Mouse (Mus musculus): ENCODE measurements at regions not wholly inside any gene's neighbourhood (a gene's known extent, or its start where the extent isn't known, plus 50 kb on each side); places are given as distances from the start of the nearest gene placed in this dataset.

GRCm38 (mm10) chr15:61242161-61242681 is 319.4 kb upstream of the A1bg start:
- 74% methylated on average over 2 of the region's 2 CpGs for WGBS
- ATAC-seq (ENCODE audit: insufficient number of reproducible peaks, insufficient read depth, low FRiP score, low TSS enrichment, low read depth): no peak
- no peak overlapping the region for H3K27ac ChIP-seq
- H3K4me3 ChIP-seq (replicated peaks): no peak overlapping the region
- H3K27me3 ChIP-seq: no peaks in the 10 kb centered on the region
- no peak overlapping the region for H3K9ac ChIP-seq (replicated peaks)
- no peaks in the 10 kb centered on the region for H3K9me3 ChIP-seq
- no peaks in the 10 kb centered on the region for H3K36me3 ChIP-seq
- H3K4me1 ChIP-seq (replicated peaks): peaks cover 22% of the 10 kb centered on the region
- H3K4me2 ChIP-seq: no peak overlapping the region

- H3K27ac ChIP-seq: no peak overlapping the region
- 91% methylated on average over 1 of the region's 1 CpGs for WGBS
- H3K4me3 ChIP-seq (replicated peaks): no peak overlapping the region
- no peak overlapping the region for H3K4me2 ChIP-seq
- no peaks in the 10 kb centered on the region for H3K36me3 ChIP-seq
- no peak for ATAC-seq (ENCODE audit: insufficient number of reproducible peaks, insufficient read depth, low FRiP score, low TSS enrichment, low read depth)
- H3K9me3 ChIP-seq: no peaks in the 10 kb centered on the region
- no peak overlapping the region for H3K9ac ChIP-seq (replicated peaks)
- peaks cover 22% of the 10 kb centered on the region for H3K4me1 ChIP-seq (replicated peaks)
- H3K27me3 ChIP-seq: no peaks in the 10 kb centered on the region
These were observed 318.9 kb upstream of the A1bg start for GRCm38 (mm10) chr15:61241741-61242140.

- Histone ChIP-seq H3K4me2 (no peak overlapping the region), H3K36me3 (no peaks in the 10 kb centered on the region), H3K27me3 (no peaks in the 10 kb centered on the region), H3K9me3 (no peaks in the 10 kb centered on the region), H3K9ac (replicated peaks) (no peak overlapping the region), H3K4me3 (replicated peaks) (no peak overlapping the region), H3K4me1 (replicated peaks) (peaks cover 22% of the 10 kb centered on the region), H3K27ac (0 out of 2 replicates have a peak overlapping the region, but pooled peaks have one; percentile 51)
- no peak for ATAC-seq (ENCODE audit: insufficient number of reproducible peaks, insufficient read depth, low FRiP score, low TSS enrichment, low read depth)
These were observed 317.5 kb upstream of the A1bg start for GRCm38 (mm10) chr15:61240344-61240743.

GRCm38 (mm10) chr15:61239414-61239813 is 316.6 kb upstream of the A1bg start:
- ATAC-seq (ENCODE audit: insufficient number of reproducible peaks, insufficient read depth, low FRiP score, low TSS enrichment, low read depth): no peak
- WGBS: 42% methylated on average over 7 of the region's 7 CpGs

GRCm38 (mm10) chr15:61238996-61239395 is 316.2 kb upstream of the A1bg start:
- Histone ChIP-seq H3K36me3 (no peaks in the 10 kb centered on the region), H3K4me3 (replicated peaks) (no peak overlapping the region), H3K27me3 (no peaks in the 10 kb centered on the region), H3K4me1 (replicated peaks) (peaks cover 22% of the 10 kb centered on the region), H3K9me3 (no peaks in the 10 kb centered on the region), H3K9ac (replicated peaks) (no peak overlapping the region), H3K27ac (no peak overlapping the region), H3K4me2 (no peak overlapping the region)
- peak; percentile 73; the same call in 1 of the 2 replicates for ATAC-seq (ENCODE audit: insufficient number of reproducible peaks, insufficient read depth, low FRiP score, low TSS enrichment, low read depth)
- WGBS: 71% methylated on average over 12 of the region's 12 CpGs

More at GRCm38 (mm10) chr15:61239414-61239813, 316.6 kb upstream of the A1bg start:
- no peak overlapping the region for H3K9ac ChIP-seq (replicated peaks)
- peaks cover 22% of the 10 kb centered on the region for H3K4me1 ChIP-seq (replicated peaks)
- no peak overlapping the region for H3K27ac ChIP-seq
- H3K9me3 ChIP-seq: no peaks in the 10 kb centered on the region
- H3K4me2 ChIP-seq: no peak overlapping the region
- H3K36me3 ChIP-seq: no peaks in the 10 kb centered on the region
- H3K4me3 ChIP-seq (replicated peaks): no peak overlapping the region
- H3K27me3 ChIP-seq: no peaks in the 10 kb centered on the region

GRCm38 (mm10) chr15:61229579-61229978 is 306.8 kb upstream of the A1bg start:
- Histone ChIP-seq H3K36me3 (no peaks in the 10 kb centered on the region), H3K27me3 (no peaks in the 10 kb centered on the region), H3K27ac (no peak overlapping the region), H3K4me3 (replicated peaks) (no peak overlapping the region), H3K9me3 (no peaks in the 10 kb centered on the region), H3K9ac (replicated peaks) (no peak overlapping the region), H3K4me2 (no peak overlapping the region), H3K4me1 (replicated peaks) (no peaks in the 10 kb centered on the region)
- no peak for ATAC-seq (ENCODE audit: insufficient number of reproducible peaks, insufficient read depth, low FRiP score, low TSS enrichment, low read depth)
- WGBS: 79% methylated on average over 3 of the region's 3 CpGs

- Histone ChIP-seq H3K4me3 (replicated peaks) (no peak overlapping the region), H3K27ac (no peak overlapping the region), H3K27me3 (no peaks in the 10 kb centered on the region), H3K9ac (replicated peaks) (no peak overlapping the region), H3K9me3 (no peaks in the 10 kb centered on the region), H3K4me2 (no peak overlapping the region), H3K36me3 (no peaks in the 10 kb centered on the region), H3K4me1 (replicated peaks) (no peaks in the 10 kb centered on the region)
- ATAC-seq (ENCODE audit: insufficient number of reproducible peaks, insufficient read depth, low FRiP score, low TSS enrichment, low read depth): no peak
- WGBS: 79% methylated on average over 1 of the region's 1 CpGs
These were observed 300.1 kb upstream of the A1bg start for GRCm38 (mm10) chr15:61222923-61223322.

- no peak overlapping the region for H3K4me2 ChIP-seq
- no peak overlapping the region for H3K9ac ChIP-seq (replicated peaks)
- H3K27me3 ChIP-seq: no peaks in the 10 kb centered on the region
- ATAC-seq (ENCODE audit: insufficient number of reproducible peaks, insufficient read depth, low FRiP score, low TSS enrichment, low read depth): no peak
- no peaks in the 10 kb centered on the region for H3K9me3 ChIP-seq
- no peak overlapping the region for H3K4me3 ChIP-seq (replicated peaks)
- H3K27ac ChIP-seq: no peak overlapping the region
- no peaks in the 10 kb centered on the region for H3K36me3 ChIP-seq
- H3K4me1 ChIP-seq (replicated peaks): no peaks in the 10 kb centered on the region
These were observed 287.3 kb upstream of the A1bg start for GRCm38 (mm10) chr15:61210161-61210560.

- H3K27ac ChIP-seq: no peak overlapping the region
- no peak overlapping the region for H3K9ac ChIP-seq (replicated peaks)
- no peaks in the 10 kb centered on the region for H3K9me3 ChIP-seq
These were observed 267.2 kb upstream of the A1bg start for GRCm38 (mm10) chr15:61189981-61190380.

GRCm38 (mm10) chr15:61189481-61189880 is 266.7 kb upstream of the A1bg start:
- no peaks in the 10 kb centered on the region for H3K36me3 ChIP-seq
- no peak overlapping the region for H3K27ac ChIP-seq

More at GRCm38 (mm10) chr15:61189981-61190380, 267.2 kb upstream of the A1bg start:
- Histone ChIP-seq H3K27me3 (no peaks in the 10 kb centered on the region), H3K4me2 (no peak overlapping the region), H3K36me3 (no peaks in the 10 kb centered on the region), H3K4me3 (replicated peaks) (no peak overlapping the region), H3K4me1 (replicated peaks) (0 out of 2 replicates have a peak, but pooled peaks cover 3% of the 10 kb centered on the region)
- ATAC-seq (ENCODE audit: insufficient number of reproducible peaks, insufficient read depth, low FRiP score, low TSS enrichment, low read depth): no peak
- 93% methylated on average over 1 of the region's 1 CpGs for WGBS

GRCm38 (mm10) chr15:61184597-61184963 is 261.8 kb upstream of the A1bg start:
- Histone ChIP-seq H3K9ac (replicated peaks) (no peak overlapping the region), H3K4me2 (no peak overlapping the region), H3K4me3 (replicated peaks) (no peak overlapping the region), H3K4me1 (replicated peaks) (peaks cover 11% of the 10 kb centered on the region), H3K9me3 (no peaks in the 10 kb centered on the region), H3K27ac (0 out of 2 replicates have a peak overlapping the region, but pooled peaks have one; percentile 35), H3K27me3 (no peaks in the 10 kb centered on the region), H3K36me3 (no peaks in the 10 kb centered on the region)
- no peak for ATAC-seq (ENCODE audit: insufficient number of reproducible peaks, insufficient read depth, low FRiP score, low TSS enrichment, low read depth)
- WGBS: 58% methylated on average over 2 of the region's 2 CpGs

More at GRCm38 (mm10) chr15:61189481-61189880, 266.7 kb upstream of the A1bg start:
- no peaks in the 10 kb centered on the region for H3K27me3 ChIP-seq
- ATAC-seq (ENCODE audit: insufficient number of reproducible peaks, insufficient read depth, low FRiP score, low TSS enrichment, low read depth): no peak
- 32% methylated on average over 8 of the region's 8 CpGs for WGBS
- H3K9me3 ChIP-seq: no peaks in the 10 kb centered on the region
- H3K4me2 ChIP-seq: no peak overlapping the region
- peaks cover 5% of the 10 kb centered on the region; the same call in 1 of the 2 replicates for H3K4me1 ChIP-seq (replicated peaks)
- no peak overlapping the region for H3K9ac ChIP-seq (replicated peaks)
- H3K4me3 ChIP-seq (replicated peaks): no peak overlapping the region

Measured in limb, embryonic 12.5 days (tissue).